Mouse (Mus musculus): ENCODE results near the gene Gm10447.

GRCm38 (mm10) chr11:53504376-53504775 is 47.5 kb upstream of the Gm10447 start:
- no peak for TF ChIP-seq POLR2A (IDR thresholded peaks at IDR 0.05; ENCODE audit: borderline replicate concordance, low read depth, low read length)
- TF ChIP-seq CTCF (IDR thresholded peaks at IDR 0.05; ENCODE audit: low read depth, low read length), result no peak
